Mouse (Mus musculus) adrenal gland, adult 8-10 months (tissue): ENCODE measurements around the gene Iqgap1. TPM values are rescaled to one million over a fixed set of nuclear protein-coding genes. Genes with fewer than 3 reads are reported as not detected.
"Not testable (repeated sequence)": the region's sequence is repeated elsewhere in the genome, so short reads cannot be mapped to it uniquely, and the experiment has no call there.

Experiments used
- DNase-seq: peaks from one replicate; pipeline ENCODE4 v3.0.0; 2022
- total RNA-seq, 4 experiments: library from RNA; stranded (reverse); gene quantifications; 2 replicates each; pipeline ENCODE4 v1.2.4; 2022

Gene Iqgap1
- total RNA-seq, 4 experiments from 2014 or later, result 82.6 to 138 (median 109) TPM

GRCm38 (mm10) chr7:80843176-80843575 is 17.4 kb upstream of the Iqgap1 start:
- DNase-seq, result no peak

DNA sequence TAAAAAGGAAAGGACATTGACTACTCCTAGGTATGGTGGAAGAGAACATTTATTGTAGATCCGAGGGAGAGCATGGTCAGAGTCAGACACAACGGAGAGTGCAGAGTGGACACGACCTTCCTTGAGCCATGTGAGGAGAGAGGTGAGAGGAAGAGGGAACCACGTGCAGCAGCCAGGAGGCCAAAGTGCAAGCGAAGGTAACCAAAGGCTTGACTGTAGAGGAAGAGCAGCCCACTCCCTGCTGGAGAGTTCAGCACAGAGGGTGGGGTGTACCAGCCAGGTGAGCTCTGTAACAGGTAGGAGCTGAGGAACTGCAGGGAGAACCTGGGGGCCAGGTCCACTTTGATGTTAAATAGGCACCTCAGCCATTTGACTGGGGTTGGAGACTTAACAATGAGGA is 16.4 kb upstream of the Iqgap1 start:
- no peak for DNase-seq

- no peak for DNase-seq
Measured at GRCm38 (mm10) chr7:80840937-80841336, 15.2 kb upstream of the Iqgap1 start.

- no peak for DNase-seq
Measured at GRCm38 (mm10) chr7:80840241-80840640, 14.5 kb upstream of the Iqgap1 start.

GRCm38 (mm10) chr7:80839755-80840154 is 14.0 kb upstream of the Iqgap1 start:
- DNase-seq, result no peak

DNA sequence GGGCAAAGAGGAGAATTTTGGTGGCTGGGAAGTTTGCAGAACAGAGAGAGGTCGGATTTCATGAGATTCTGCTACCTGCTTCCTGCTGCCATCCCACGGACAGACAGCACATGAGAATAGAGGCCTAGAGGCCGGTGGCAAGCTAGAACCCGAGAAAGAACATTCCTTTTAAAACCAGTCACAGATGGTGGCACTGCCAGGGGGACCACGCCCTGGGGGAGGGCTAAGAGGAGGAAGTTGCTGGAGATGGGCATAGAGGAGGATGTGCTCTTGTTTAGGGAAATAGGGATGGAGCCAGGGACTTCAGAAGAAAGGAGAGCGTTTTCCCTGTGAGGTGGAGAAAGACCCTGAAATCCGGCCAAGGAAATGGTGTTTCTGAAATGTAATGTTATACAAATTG is 12.5 kb upstream of the Iqgap1 start:
- no peak for DNase-seq

- no peak for DNase-seq
Measured at GRCm38 (mm10) chr7:80837736-80838135, 12.0 kb upstream of the Iqgap1 start.

GRCm38 (mm10) chr7:80835984-80836652 is 10.3 kb upstream of the Iqgap1 start:
- DNase-seq, result no peak

- no peak for DNase-seq
Measured at GRCm38 (mm10) chr7:80833651-80834532, 8.1 kb upstream of the Iqgap1 start.

DNA sequence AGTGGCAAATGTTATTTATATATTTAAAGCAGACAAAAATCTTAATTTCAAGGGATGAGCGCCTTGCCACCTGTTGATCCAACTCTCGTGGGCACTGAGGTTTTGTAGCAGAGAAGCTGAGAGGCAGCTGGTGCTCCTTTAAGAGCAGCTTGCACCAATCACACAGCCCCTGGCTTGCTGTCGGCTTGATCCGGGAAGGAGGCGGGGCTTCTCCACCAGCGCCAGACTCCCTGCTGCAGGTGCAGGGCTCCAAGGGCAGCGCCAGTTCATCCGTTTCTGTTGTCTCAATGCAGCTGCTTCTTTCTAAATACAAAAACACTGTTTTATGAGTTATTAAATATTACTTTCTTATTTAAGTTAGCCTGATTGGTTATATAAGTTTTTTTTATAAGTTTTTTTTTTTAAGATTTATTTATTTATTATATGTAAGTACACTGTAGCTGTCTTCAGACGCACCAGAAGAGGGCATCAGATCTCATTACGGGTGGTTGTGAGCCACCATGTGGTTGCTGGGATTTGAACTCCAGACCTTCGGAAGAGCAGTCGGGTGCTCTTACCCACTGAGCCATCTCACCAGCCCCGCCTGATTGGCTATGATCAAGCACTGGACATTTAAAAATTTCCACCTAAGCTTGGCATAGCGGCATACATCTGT is 7.3 kb upstream of the Iqgap1 start:
- not testable (repeated sequence) for DNase-seq

DNA sequence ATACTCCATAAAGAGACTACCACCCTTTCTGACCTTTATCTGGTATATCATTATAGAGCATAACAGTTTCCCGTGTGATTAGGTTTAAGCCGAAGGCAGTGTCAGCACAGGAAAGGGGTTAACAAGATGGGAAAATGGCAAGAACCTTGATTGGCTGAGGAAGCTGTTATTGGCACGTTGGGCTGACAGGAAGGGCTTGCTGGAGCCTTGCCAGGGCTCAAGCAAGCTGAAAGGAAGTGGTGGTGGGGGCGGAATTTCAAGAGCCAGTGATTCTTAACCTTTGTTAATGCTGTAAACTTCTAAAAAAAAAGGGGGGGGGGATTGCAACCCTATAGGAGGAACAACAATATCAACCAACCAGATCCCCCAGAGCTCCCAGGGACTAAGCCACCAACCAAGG is 6.4 kb upstream of the Iqgap1 start:
- DNase-seq, result no peak

- DNase-seq, result no peak
Measured at GRCm38 (mm10) chr7:80830193-80830803, 4.5 kb upstream of the Iqgap1 start.

- DNase-seq, result peak; percentile 47
Measured at GRCm38 (mm10) chr7:80828146-80828860, 2.5 kb upstream of the Iqgap1 start.

DNA sequence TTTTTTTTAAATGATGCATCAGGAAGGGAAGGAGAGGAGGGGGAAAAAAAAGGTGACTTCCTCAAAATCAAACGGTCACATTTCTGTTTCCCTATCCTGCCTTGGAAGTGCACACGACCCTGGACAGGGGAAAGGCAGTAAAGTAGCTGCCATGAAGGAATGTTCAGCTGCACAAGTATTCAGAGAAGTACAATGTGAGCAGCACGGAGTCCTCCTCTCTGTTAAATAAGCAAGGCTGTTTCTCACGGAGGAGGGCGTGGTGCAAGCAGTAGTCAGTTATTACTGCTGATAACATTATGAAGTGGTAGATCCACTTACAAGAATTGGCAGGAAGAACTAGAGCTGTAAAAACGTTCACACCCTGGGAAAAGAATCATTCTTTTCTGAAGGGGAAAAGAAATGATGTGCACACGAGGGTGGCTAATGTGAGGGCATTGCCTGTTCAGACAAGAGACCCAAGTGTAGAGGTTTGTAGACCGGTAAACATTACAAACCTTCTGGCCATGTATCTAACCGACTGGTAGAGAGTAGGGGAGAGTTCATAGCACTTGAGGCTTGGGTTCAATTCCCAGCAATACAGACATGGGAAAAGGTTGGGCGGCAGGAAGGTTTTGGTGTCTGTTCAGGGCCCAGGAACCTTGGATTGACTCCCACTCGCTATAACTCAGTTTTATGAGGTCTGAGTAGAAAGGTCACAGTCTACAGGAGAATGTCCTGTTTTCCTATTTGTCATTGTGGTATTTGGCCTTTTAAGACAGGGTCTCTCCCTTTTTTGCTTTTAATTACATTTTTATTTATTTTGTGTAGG is 1.7 kb downstream of the Iqgap1 start:
- no peak for DNase-seq

DNA sequence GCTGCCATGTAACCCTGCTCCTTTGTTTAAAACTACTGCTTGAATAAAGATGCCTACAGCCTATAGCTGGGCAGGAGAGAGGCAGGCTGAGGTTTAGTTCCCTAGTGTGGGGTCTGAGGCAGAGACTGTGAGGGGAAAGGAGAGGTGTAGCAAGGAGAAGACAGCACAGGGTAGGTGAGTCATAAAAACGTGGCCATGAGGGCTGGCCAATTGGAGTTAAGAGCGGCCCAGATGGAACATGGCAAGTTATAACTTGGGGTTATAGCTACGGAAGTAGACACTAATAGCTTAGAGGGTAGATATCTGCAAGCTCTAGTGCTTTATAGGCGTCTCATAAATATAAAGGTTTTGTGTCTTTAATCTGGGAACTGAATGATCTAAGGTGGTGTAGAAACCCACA is 2.5 kb downstream of the Iqgap1 start:
- DNase-seq, result no peak

- no peak for DNase-seq
Measured at GRCm38 (mm10) chr7:80820838-80821237, 4.9 kb downstream of the Iqgap1 start.

- DNase-seq, result no peak
Measured at GRCm38 (mm10) chr7:80816641-80817040, 9.1 kb downstream of the Iqgap1 start.

- DNase-seq, result peak; percentile 64
Measured at GRCm38 (mm10) chr7:80813397-80813796, 12.4 kb downstream of the Iqgap1 start.

DNA sequence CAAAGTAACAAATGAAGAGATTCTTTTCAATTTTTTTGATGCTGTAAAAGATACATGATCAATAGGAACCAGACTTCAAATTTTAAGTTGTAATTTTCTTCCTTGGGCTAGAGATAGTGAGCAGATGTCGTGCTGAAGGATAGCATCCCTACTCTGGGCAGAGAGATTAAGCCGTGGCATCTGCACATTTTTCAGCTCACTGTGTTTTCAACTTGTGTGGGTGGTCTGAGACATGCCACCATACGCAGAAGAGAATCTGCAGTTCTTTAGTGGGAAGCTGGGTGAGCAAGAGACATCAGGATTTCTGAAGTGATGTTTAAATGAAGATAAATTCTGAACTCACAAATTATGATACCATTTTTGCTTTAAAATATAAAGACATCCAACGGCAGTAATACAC is 19.4 kb downstream of the Iqgap1 start:
- DNase-seq, result no peak

GRCm38 (mm10) chr7:80803173-80803872 is 22.5 kb downstream of the Iqgap1 start:
- peak; percentile 93 for DNase-seq
